Mouse (Mus musculus) liver, embryonic 14.5 days (tissue): Measurements from ENCODE around the gene Polr3b. TPM values are rescaled to one million over a fixed set of nuclear protein-coding genes. Genes with fewer than 3 reads are reported as not detected.

Experiments
- ATAC-seq: fragments of 200-750 bp; cut with Nextera tagmentation; 2 replicates; pipeline ENCODE4 v1.8.0; 2017; ENCODE audit warnings: moderate number of reproducible peaks, mild to moderate bottlenecking, moderate library complexity; ENCODE audit not compliant: insufficient read depth
- DNase-seq, 3 experiments: peaks; one replicate each; pipeline ENCODE4 v3.0.0-alpha.2; 2012 to 2013; ENCODE audit warnings: low read depth in 3 of 3, low spot score in 3 of 3
- H3K27ac ChIP-seq: fragments of 300-500 bp; sonication (generic); 2 replicates; pipeline ENCODE4 v1.5.1; 2014; ENCODE audit warnings: moderate library complexity, mild to moderate bottlenecking, control low read depth, inconsistent platforms
- H3K27me3 ChIP-seq: fragments of 300-500 bp; sonication (generic); 2 replicates; pipeline ENCODE4 v1.6.1; 2014; ENCODE audit warnings: mild to moderate bottlenecking, low read length, moderate library complexity; ENCODE audit not compliant: control insufficient read depth, insufficient read depth
- H3K36me3 ChIP-seq: fragments of 300-500 bp; sonication (generic); replicated peaks from 2 replicates; pipeline ENCODE4 v1.6.1; 2014; ENCODE audit warnings: low read depth; ENCODE audit not compliant: control insufficient read depth, insufficient read depth
- H3K4me1 ChIP-seq, 2 experiments: fragments of 200-500 bp in 1 of 2; fragments of 300-500 bp in 1 of 2; sonication (generic) in 1 of 2; replicated peaks; 2 replicates each; pipeline ENCODE4 v1.6.1; 2012 to 2014; ENCODE audit warnings: antibody characterized with exemption in 1 of 2, inconsistent platforms in 1 of 2, low read length in 1 of 2; ENCODE audit not compliant: control insufficient read depth in 2 of 2, insufficient read depth in 2 of 2
- H3K4me2 ChIP-seq: fragments of 300-500 bp; sonication (generic); 2 replicates; pipeline ENCODE4 v1.6.1; 2014; ENCODE audit warnings: low read depth, mild to moderate bottlenecking, control low read depth, moderate library complexity
- H3K4me3 ChIP-seq, 2 experiments: fragments of 200-500 bp in 1 of 2; fragments of 300-500 bp in 1 of 2; sonication (generic) in 1 of 2; 2 replicates each; pipeline ENCODE4 v1.5.1; 2012 to 2014; ENCODE audit warnings: low read depth in 2 of 2, low read length in 2 of 2, mild to moderate bottlenecking in 2 of 2, control low read depth in 1 of 2, inconsistent platforms in 1 of 2, moderate library complexity in 1 of 2; ENCODE audit not compliant: insufficient read depth in 1 of 2
- H3K9ac ChIP-seq: fragments of 300-500 bp; sonication (generic); replicated peaks from 2 replicates; pipeline ENCODE4 v1.6.1; 2014; ENCODE audit warnings: mild to moderate bottlenecking, control low read depth, moderate library complexity
- H3K9me3 ChIP-seq: fragments of 300-500 bp; sonication (generic); 2 replicates; pipeline ENCODE4 v1.6.1; 2016; ENCODE audit warnings: low read length, mixed read lengths; ENCODE audit not compliant: control insufficient read depth
- CTCF ChIP-seq: IDR thresholded peaks from 2 replicates; pipeline ENCODE4 v1.5.1; 2016; ENCODE audit warnings: antibody characterized with exemption, low read depth, control low read depth
- EP300 ChIP-seq: IDR thresholded peaks from 2 replicates; pipeline ENCODE4 v1.6.1; 2016; ENCODE audit warnings: antibody characterized with exemption, low read depth
- WGBS: fragments of 180-500 bp; shearing (Covaris S2); extraction: QIAGEN DNeasy Blood & Tissue Kit; methylation state at CpG from one replicate; pipeline ENCODE4 v1.1.7; 2014; ENCODE audit not compliant: insufficient replicate concordance; 5-methylcytosine and 5-hydroxymethylcytosine counted together
- polyA plus RNA-seq, 2 experiments: library from polyadenylated mRNA; depleted of rRNA in 1 of 2; stranded (reverse) in 1 of 2; unstranded in 1 of 2; fragments of >200 nt; fragmentation: Nextera tagmentation in 1 of 2; extraction: Ambion mirVana in 1 of 2; gene quantifications; 2 replicates each; pipeline versions ENCODE4 v1.2.1 to v1.2.3; 2012 to 2014

Gene Polr3b
- polyA plus RNA-seq, 2 experiments = 3.7 to 5.8 TPM

DNA sequence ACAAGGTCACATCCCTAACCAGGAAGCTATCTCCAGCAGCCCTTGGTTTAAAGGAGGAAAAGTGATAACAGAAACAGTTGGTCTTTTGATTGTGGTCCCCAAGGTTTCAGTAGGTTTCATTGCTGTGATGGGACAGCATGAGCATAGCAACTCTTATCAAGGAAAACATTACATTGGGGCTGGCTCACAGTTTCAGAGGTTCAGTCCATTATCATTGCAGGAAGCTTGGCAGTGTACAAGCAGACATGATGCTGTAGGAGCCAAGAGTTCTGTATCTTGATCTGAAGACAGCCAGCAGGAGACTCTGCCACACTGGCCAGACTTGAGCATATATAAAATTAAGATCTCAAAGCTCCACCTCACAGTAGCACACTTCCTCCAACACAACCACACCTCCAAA, 53.6 kb downstream of the Polr3b start:
- no peak overlapping the region for H3K4me3 ChIP-seq
- DNase-seq = no peak
- H3K4me1 ChIP-seq = no peaks in the 10 kb centered on the region
- 0 out of 2 replicates have a peak, but pooled peaks have one; percentile 26 for ATAC-seq
- no peaks in the 10 kb centered on the region for H3K9me3 ChIP-seq
- H3K36me3 ChIP-seq = peaks cover 8% of the 10 kb centered on the region
- no peaks in the 10 kb centered on the region for H3K27me3 ChIP-seq
- no peak overlapping the region for H3K4me2 ChIP-seq
- no peak overlapping the region for H3K9ac ChIP-seq
- TF ChIP-seq CTCF = no peak
- TF ChIP-seq EP300 = no peak
- no peak overlapping the region for H3K27ac ChIP-seq

DNA sequence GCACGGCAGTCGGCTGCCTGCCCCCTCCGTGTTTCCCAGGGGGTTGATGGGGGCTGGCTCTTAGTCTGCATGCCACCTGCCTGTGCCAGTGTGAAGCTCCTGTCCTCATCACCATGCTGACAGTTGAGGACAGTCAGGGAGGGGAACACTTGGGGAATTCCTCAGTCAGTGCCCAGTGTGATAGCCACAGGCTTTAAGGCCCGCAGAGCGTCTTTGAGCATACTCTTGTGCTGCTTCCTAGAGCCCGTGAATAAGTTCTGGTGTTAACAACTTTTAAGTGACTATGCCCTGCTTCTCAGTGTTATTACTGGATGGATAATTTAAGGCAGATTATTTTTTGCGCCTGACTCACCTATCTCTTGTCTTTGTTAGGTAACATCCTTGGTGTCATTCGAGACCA, 54.4 kb downstream of the Polr3b start:
- Histone ChIP-seq H3K27ac (no peak overlapping the region), H3K4me2 (no peak overlapping the region), H3K9ac (no peak overlapping the region), H3K36me3 (peaks cover 8% of the 10 kb centered on the region), H3K9me3 (no peaks in the 10 kb centered on the region), H3K27me3 (no peaks in the 10 kb centered on the region), H3K4me1 (no peaks in the 10 kb centered on the region), H3K4me3 (no peak overlapping the region)
- 83% methylated on average over 8 of the region's 8 CpGs for WGBS
- no peak for TF ChIP-seq EP300
- TF ChIP-seq CTCF = no peak
- ATAC-seq (no peak), DNase-seq (no peak)

GRCm38 (mm10) chr10:84677871-84678270, 55.8 kb downstream of the Polr3b start:
- peaks cover 8% of the 10 kb centered on the region for H3K36me3 ChIP-seq
- no peak for TF ChIP-seq CTCF
- no peak for TF ChIP-seq EP300
- DNase-seq (no peak), ATAC-seq (no peak)
- H3K27me3 ChIP-seq = no peaks in the 10 kb centered on the region
- H3K4me1 ChIP-seq = no peaks in the 10 kb centered on the region
- 84% methylated on average over 3 of the region's 3 CpGs for WGBS
- H3K9ac ChIP-seq = no peak overlapping the region
- no peak overlapping the region for H3K4me2 ChIP-seq
- no peak overlapping the region for H3K4me3 ChIP-seq
- H3K9me3 ChIP-seq = no peaks in the 10 kb centered on the region
- no peak overlapping the region for H3K27ac ChIP-seq

- TF ChIP-seq EP300 (no peak), CTCF (no peak)
- WGBS = 69% methylated on average over 4 of the region's 4 CpGs
- peaks cover 8% of the 10 kb centered on the region for H3K36me3 ChIP-seq
These were observed 56.3 kb downstream of the Polr3b start for GRCm38 (mm10) chr10:84678441-84678840.

GRCm38 (mm10) chr10:84685444-84686121, 63.5 kb downstream of the Polr3b start:
- 71% methylated on average over 8 of the region's 8 CpGs for WGBS

More at GRCm38 (mm10) chr10:84678441-84678840, 56.3 kb downstream of the Polr3b start:
- Histone ChIP-seq H3K9me3 (no peaks in the 10 kb centered on the region), H3K4me1 (no peaks in the 10 kb centered on the region), H3K4me2 (no peak overlapping the region), H3K4me3 (no peak overlapping the region), H3K9ac (no peak overlapping the region), H3K27ac (no peak overlapping the region), H3K27me3 (no peaks in the 10 kb centered on the region)
- ATAC-seq (no peak), DNase-seq (no peak)

More at GRCm38 (mm10) chr10:84685444-84686121, 63.5 kb downstream of the Polr3b start:
- Histone ChIP-seq H3K9ac (no peak overlapping the region), H3K9me3 (no peaks in the 10 kb centered on the region), H3K4me3 (no peak overlapping the region), H3K27me3 (no peaks in the 10 kb centered on the region), H3K4me2 (no peak overlapping the region), H3K27ac (no peak overlapping the region), H3K36me3 (no peaks in the 10 kb centered on the region; the same call in 1 of the 2 replicates), H3K4me1 (no peaks in the 10 kb centered on the region)
- TF ChIP-seq CTCF = no peak
- TF ChIP-seq EP300 = no peak
- ATAC-seq (no peak), DNase-seq (no peak)
